ENCODE assay signal across 7 mouse cellular contexts in the genomic region with DNA sequence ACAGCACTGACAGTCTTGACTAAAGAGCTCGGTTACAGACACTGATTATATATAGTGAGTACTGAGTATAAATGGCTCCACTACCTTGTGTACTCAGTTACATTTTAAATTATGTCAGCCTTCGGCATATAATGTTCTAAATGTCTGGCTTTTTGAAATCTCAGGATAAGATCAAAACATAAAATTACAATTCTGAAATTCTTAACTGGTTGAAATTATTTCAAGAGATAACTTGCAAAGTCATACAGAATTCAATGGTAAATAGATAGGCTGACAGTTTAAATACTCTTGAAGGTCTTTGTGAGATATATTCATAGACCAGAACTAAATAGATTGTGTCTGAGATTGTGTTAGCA. TPM values are rescaled to one million over a fixed set of nuclear protein-coding genes. Genes with fewer than 3 reads are reported as not detected.
DNase-seq lines count a peak whose midpoint lies in the region; ATAC-seq and TF ChIP-seq lines count a peak whose summit lies in the region.

No protein-coding gene starts in this region.

- H3K27ac ChIP-seq in lung, embryonic 14.5 days (ENCODE audit: low read depth), result peak overlapping the region; percentile 98
- H3K27ac ChIP-seq in embryonic facial prominence, embryonic 14.5 days (replicated peaks; ENCODE audit: low read depth, low read length), result peak overlapping the region; percentile 97
- peak overlapping the region; percentile 97 for H3K27ac ChIP-seq in intestine, postnatal 0 days (ENCODE audit: low read depth, low read length)
- peak overlapping the region; percentile 99 for H3K27ac ChIP-seq in neural tube, embryonic 15.5 days (replicated peaks)

- WGBS in lung, embryonic 14.5 days, result 52% methylated on average over 2 of the region's 2 CpGs
- WGBS in embryonic facial prominence, embryonic 14.5 days, result 53% methylated on average over 2 of the region's 2 CpGs
- WGBS in intestine, postnatal 0 days, result 52% methylated on average over 2 of the region's 2 CpGs
- WGBS in neural tube, embryonic 15.5 days, result 37% methylated on average over 2 of the region's 2 CpGs

- peak overlapping the region; percentile 65 for H3K4me3 ChIP-seq in lung, embryonic 14.5 days (ENCODE audit: low read depth, low read length)
- H3K4me3 ChIP-seq in embryonic facial prominence, embryonic 14.5 days (ENCODE audit: low read depth, low read length), result peak overlapping the region; percentile 77
- H3K4me3 ChIP-seq in intestine, postnatal 0 days (ENCODE audit: low read depth, low read length), result peak overlapping the region; percentile 60
- H3K4me3 ChIP-seq in neural tube, embryonic 15.5 days (replicated peaks), result peak overlapping the region; percentile 72

- peak overlapping the region; percentile 78 for H3K4me2 ChIP-seq in lung, embryonic 14.5 days
- H3K4me2 ChIP-seq in embryonic facial prominence, embryonic 14.5 days (ENCODE audit: low read depth, low read length), result peak overlapping the region; percentile 56
- peak overlapping the region; percentile 77 for H3K4me2 ChIP-seq in intestine, postnatal 0 days (replicated peaks; ENCODE audit: low read depth)
- H3K4me2 ChIP-seq in neural tube, embryonic 15.5 days, result peak overlapping the region; percentile 63

- no peak for DNase-seq in lung, embryonic 14.5 days
- no peak for DNase-seq in lung, postnatal 14 days
- no peak for DNase-seq in embryonic facial prominence, embryonic 14.5 days (ENCODE audit: low spot score)
- DNase-seq in spleen, postnatal 10 days (ENCODE audit: low spot score in 2 of 2), result no peak
- DNase-seq in cerebellum, postnatal 25 days, result no peak

- TF ChIP-seq CTCF in lung, embryonic 14.5 days (IDR thresholded peaks at IDR 0.05; ENCODE audit: low read depth), result no peak
- no peak for TF ChIP-seq CTCF in intestine, postnatal 0 days (IDR thresholded peaks at IDR 0.05; ENCODE audit: low read depth)

- H3K36me3 ChIP-seq in lung, embryonic 14.5 days (ENCODE audit: insufficient read depth), result no peaks in the 10 kb centered on the region
- H3K36me3 ChIP-seq in embryonic facial prominence, embryonic 14.5 days (ENCODE audit: control insufficient read depth, insufficient read depth, low read length), result no peaks in the 10 kb centered on the region
- no peaks in the 10 kb centered on the region for H3K36me3 ChIP-seq in intestine, postnatal 0 days (ENCODE audit: control insufficient read depth, insufficient read depth)
- no peaks in the 10 kb centered on the region for H3K36me3 ChIP-seq in neural tube, embryonic 15.5 days

- ATAC-seq in lung, embryonic 14.5 days (ENCODE audit: insufficient read depth), result no peak
- ATAC-seq in embryonic facial prominence, embryonic 14.5 days (ENCODE audit: low read depth), result no peak
- no peak for ATAC-seq in intestine, postnatal 0 days
- no peak for ATAC-seq in neural tube, embryonic 15.5 days (ENCODE audit: low FRiP score)

- H3K9me3 ChIP-seq in lung, embryonic 14.5 days (ENCODE audit: low read depth, low read length), result no peaks in the 10 kb centered on the region
- no peaks in the 10 kb centered on the region for H3K9me3 ChIP-seq in embryonic facial prominence, embryonic 14.5 days (ENCODE audit: control insufficient read depth, low read length)
- no peaks in the 10 kb centered on the region for H3K9me3 ChIP-seq in intestine, postnatal 0 days (ENCODE audit: control insufficient read depth)
- H3K9me3 ChIP-seq in neural tube, embryonic 15.5 days (replicated peaks), result no peaks in the 10 kb centered on the region

- H3K27me3 ChIP-seq in lung, embryonic 14.5 days (ENCODE audit: insufficient read depth, low read length), result no peaks in the 10 kb centered on the region
- H3K27me3 ChIP-seq in embryonic facial prominence, embryonic 14.5 days (replicated peaks; ENCODE audit: control insufficient read depth, insufficient read depth, low read length), result no peaks in the 10 kb centered on the region
- H3K27me3 ChIP-seq in intestine, postnatal 0 days (replicated peaks; ENCODE audit: control insufficient read depth, insufficient read depth, low read length), result no peaks in the 10 kb centered on the region
- H3K27me3 ChIP-seq in neural tube, embryonic 15.5 days (replicated peaks), result no peaks in the 10 kb centered on the region

- H3K4me1 ChIP-seq in lung, embryonic 14.5 days (ENCODE audit: insufficient read depth), result no peaks in the 10 kb centered on the region
- no peaks in the 10 kb centered on the region for H3K4me1 ChIP-seq in embryonic facial prominence, embryonic 14.5 days (ENCODE audit: control insufficient read depth, insufficient read depth, low read length)
- no peaks in the 10 kb centered on the region for H3K4me1 ChIP-seq in intestine, postnatal 0 days (replicated peaks; ENCODE audit: control insufficient read depth, insufficient read depth, low read length)
- H3K4me1 ChIP-seq in neural tube, embryonic 15.5 days, result peaks cover 7% of the 10 kb centered on the region; the same call in 1 of the 2 replicates

- H3K9ac ChIP-seq in lung, embryonic 14.5 days, result peak overlapping the region; percentile 81
- H3K9ac ChIP-seq in embryonic facial prominence, embryonic 14.5 days (ENCODE audit: low read depth, low read length), result peak overlapping the region; percentile 87
- peak overlapping the region; percentile 69; the same call in 1 of the 2 replicates for H3K9ac ChIP-seq in intestine, postnatal 0 days (ENCODE audit: low read depth, low read length)
- H3K9ac ChIP-seq in neural tube, embryonic 15.5 days (replicated peaks), result peak overlapping the region; percentile 97

RNA-seq across cellular contexts. Expression of a gene that starts 0.8 kb away (rescaled TPM):
- 5.1 and 5.5 TPM in 2 replicates for polyA plus RNA-seq in lung, embryonic 14.5 days (2014; fragmentation: Nextera tagmentation; extraction: Ambion mirVana)
- polyA plus RNA-seq in embryonic facial prominence, embryonic 14.5 days (2014; fragmentation: Nextera tagmentation; extraction: Ambion mirVana), result 2.4 and 2.8 TPM in 2 replicates
- 2.1 and 2.3 TPM in 2 replicates for polyA plus RNA-seq in intestine, postnatal 0 days (2015; fragmentation: Nextera tagmentation; extraction: Ambion mirVana)
- 2.1 and 3.3 TPM in 2 replicates for polyA plus RNA-seq in neural tube, embryonic 15.5 days (2015; fragmentation: Nextera tagmentation; extraction: Ambion mirVana)

RNA-seq across cellular contexts. Expression of a gene that starts 35.0 kb away (rescaled TPM):
- 85.6 TPM in 2 replicates for polyA plus RNA-seq in lung, embryonic 14.5 days (2014; fragmentation: Nextera tagmentation; extraction: Ambion mirVana)
- polyA plus RNA-seq in embryonic facial prominence, embryonic 14.5 days (2014; fragmentation: Nextera tagmentation; extraction: Ambion mirVana), result 79.4 and 82.3 TPM in 2 replicates
- 68.9 and 70.0 TPM in 2 replicates for polyA plus RNA-seq in intestine, postnatal 0 days (2015; fragmentation: Nextera tagmentation; extraction: Ambion mirVana)
- 68.2 and 74.6 TPM in 2 replicates for polyA plus RNA-seq in neural tube, embryonic 15.5 days (2015; fragmentation: Nextera tagmentation; extraction: Ambion mirVana)

RNA-seq across cellular contexts. Expression of a gene that starts 56.4 kb away (rescaled TPM):
- 53.6 and 54.4 TPM in 2 replicates for polyA plus RNA-seq in lung, embryonic 14.5 days (2014; fragmentation: Nextera tagmentation; extraction: Ambion mirVana)
- 37.1 and 40.6 TPM in 2 replicates for polyA plus RNA-seq in embryonic facial prominence, embryonic 14.5 days (2014; fragmentation: Nextera tagmentation; extraction: Ambion mirVana)
- polyA plus RNA-seq in intestine, postnatal 0 days (2015; fragmentation: Nextera tagmentation; extraction: Ambion mirVana), result 15.0 and 15.6 TPM in 2 replicates
- 41.3 and 44.2 TPM in 2 replicates for polyA plus RNA-seq in neural tube, embryonic 15.5 days (2015; fragmentation: Nextera tagmentation; extraction: Ambion mirVana)

RNA-seq across cellular contexts. Expression of a gene that starts 56.6 kb away (rescaled TPM):
- polyA plus RNA-seq in lung, embryonic 14.5 days (2014; fragmentation: Nextera tagmentation; extraction: Ambion mirVana), result 0.49 and 0.50 TPM in 2 replicates
- polyA plus RNA-seq in embryonic facial prominence, embryonic 14.5 days (2014; fragmentation: Nextera tagmentation; extraction: Ambion mirVana), result 0.25 and 0.46 TPM in 2 replicates
- 0.07 and 0.08 TPM in 2 replicates for polyA plus RNA-seq in intestine, postnatal 0 days (2015; fragmentation: Nextera tagmentation; extraction: Ambion mirVana)
- polyA plus RNA-seq in neural tube, embryonic 15.5 days (2015; fragmentation: Nextera tagmentation; extraction: Ambion mirVana), result 0.08 and 0.13 TPM in 2 replicates
